Mouse (Mus musculus): ENCODE measurements around the gene Col7a1. TPM values are rescaled to one million over a fixed set of nuclear protein-coding genes. Genes with fewer than 3 reads are reported as not detected.

The Col7a1 gene
- total RNA-seq (2014; rRNA removed) (1.7 and 4.5 TPM in 2 replicates), polyA plus RNA-seq (2015; fragmentation: Nextera tagmentation; extraction: Ambion mirVana) (0.71 and 1.5 TPM in 2 replicates)

GRCm38 (mm10) chr9:108953081-108953636, at the start of gene Col7a1:
Col7a1 (plus strand) TSS chr9:108953586.
- Histone ChIP-seq H3K9me3 (ENCODE audit: low read length) (no peaks in the 10 kb centered on the region), H3K27me3 (ENCODE audit: insufficient read depth, low read length) (peaks cover 15% of the 10 kb centered on the region), H3K4me2 (ENCODE audit: low read depth, low read length, poor library complexity, severe bottlenecking) (no peak within 1 kb of the TSS), H3K4me1 (ENCODE audit: insufficient read depth, low read length) (no peaks in the 10 kb centered on the region), H3K4me3 (ENCODE audit: low read depth, low read length) (no peak within 1 kb of the TSS), H3K36me3 (ENCODE audit: insufficient read depth, low read length) (peaks cover 23% of the 10 kb centered on the region), H3K9ac (replicated peaks; ENCODE audit: low read length, poor library complexity, severe bottlenecking) (no peak within 1 kb of the TSS), H3K27ac (ENCODE audit: low read depth, low read length) (no peak within 1 kb of the TSS)
- 7% methylated on average over 15 of the region's 15 CpGs for WGBS
- no peak for TF ChIP-seq CTCF (IDR thresholded peaks at IDR 0.05)
- ATAC-seq (ENCODE audit: low FRiP score) (no peak), DNase-seq (ENCODE audit: low spot score) (no peak)

- ATAC-seq (ENCODE audit: low FRiP score), result no peak
- WGBS, result 68% methylated on average over 6 of the region's 6 CpGs
Measured at GRCm38 (mm10) chr9:108912308-108912707, 41.1 kb upstream of the Col7a1 start.

GRCm38 (mm10) chr9:108913161-108913560, 40.2 kb upstream of the Col7a1 start:
- Histone ChIP-seq H3K4me2 (ENCODE audit: low read depth, low read length, poor library complexity, severe bottlenecking) (no peak overlapping the region), H3K27ac (ENCODE audit: low read depth, low read length) (no peak overlapping the region), H3K4me3 (ENCODE audit: low read depth, low read length) (no peak overlapping the region), H3K9ac (replicated peaks; ENCODE audit: low read length, poor library complexity, severe bottlenecking) (no peak overlapping the region), H3K4me1 (ENCODE audit: insufficient read depth, low read length) (no peaks in the 10 kb centered on the region), H3K36me3 (ENCODE audit: insufficient read depth, low read length) (no peaks in the 10 kb centered on the region), H3K9me3 (ENCODE audit: low read length) (no peaks in the 10 kb centered on the region), H3K27me3 (ENCODE audit: insufficient read depth, low read length) (no peaks in the 10 kb centered on the region)
- WGBS, result 85% methylated on average over 7 of the region's 7 CpGs
- ATAC-seq (ENCODE audit: low FRiP score) (no peak), DNase-seq (ENCODE audit: low spot score) (no peak)
- TF ChIP-seq CTCF (IDR thresholded peaks at IDR 0.05), result no peak

More at GRCm38 (mm10) chr9:108912308-108912707, 41.1 kb upstream of the Col7a1 start:
- Histone ChIP-seq H3K4me2 (ENCODE audit: low read depth, low read length, poor library complexity, severe bottlenecking) (no peak overlapping the region), H3K4me1 (ENCODE audit: insufficient read depth, low read length) (no peaks in the 10 kb centered on the region), H3K9ac (replicated peaks; ENCODE audit: low read length, poor library complexity, severe bottlenecking) (no peak overlapping the region), H3K27ac (ENCODE audit: low read depth, low read length) (no peak overlapping the region), H3K36me3 (ENCODE audit: insufficient read depth, low read length) (no peaks in the 10 kb centered on the region), H3K4me3 (ENCODE audit: low read depth, low read length) (no peak overlapping the region), H3K27me3 (ENCODE audit: insufficient read depth, low read length) (no peaks in the 10 kb centered on the region), H3K9me3 (ENCODE audit: low read length) (no peaks in the 10 kb centered on the region)
- TF ChIP-seq CTCF (IDR thresholded peaks at IDR 0.05), result no peak
- DNase-seq (ENCODE audit: low spot score), result no peak

GRCm38 (mm10) chr9:108913621-108914020, 39.8 kb upstream of the Col7a1 start:
- H3K9ac ChIP-seq (replicated peaks; ENCODE audit: low read length, poor library complexity, severe bottlenecking), result no peak overlapping the region
- H3K4me3 ChIP-seq (ENCODE audit: low read depth, low read length), result no peak overlapping the region
- H3K4me2 ChIP-seq (ENCODE audit: low read depth, low read length, poor library complexity, severe bottlenecking), result no peak overlapping the region
- H3K36me3 ChIP-seq (ENCODE audit: insufficient read depth, low read length), result no peaks in the 10 kb centered on the region
- H3K27me3 ChIP-seq (ENCODE audit: insufficient read depth, low read length), result no peaks in the 10 kb centered on the region
- no peak overlapping the region for H3K27ac ChIP-seq (ENCODE audit: low read depth, low read length)
- WGBS, result 73% methylated on average over 10 of the region's 10 CpGs
- no peaks in the 10 kb centered on the region for H3K9me3 ChIP-seq (ENCODE audit: low read length)
- ATAC-seq (ENCODE audit: low FRiP score) (no peak), DNase-seq (ENCODE audit: low spot score) (peak; percentile 30)
- TF ChIP-seq CTCF (IDR thresholded peaks at IDR 0.05), result no peak
- H3K4me1 ChIP-seq (ENCODE audit: insufficient read depth, low read length), result no peaks in the 10 kb centered on the region

- no peak within 1 kb of the TSS for H3K4me3 ChIP-seq (ENCODE audit: low read depth, low read length)
- no peaks in the 10 kb centered on the region for H3K27me3 ChIP-seq (ENCODE audit: insufficient read depth, low read length)
- peak; percentile 89 for DNase-seq (ENCODE audit: low spot score)
- no peak for TF ChIP-seq CTCF (IDR thresholded peaks at IDR 0.05)
- H3K4me2 ChIP-seq (ENCODE audit: low read depth, low read length, poor library complexity, severe bottlenecking), result no peak within 1 kb of the TSS
- H3K9ac ChIP-seq (replicated peaks; ENCODE audit: low read length, poor library complexity, severe bottlenecking), result no peak within 1 kb of the TSS
- no peaks in the 10 kb centered on the region for H3K4me1 ChIP-seq (ENCODE audit: insufficient read depth, low read length)
- no peaks in the 10 kb centered on the region for H3K36me3 ChIP-seq (ENCODE audit: insufficient read depth, low read length)
- peak; percentile 90 for ATAC-seq (ENCODE audit: low FRiP score)
- no peaks in the 10 kb centered on the region for H3K9me3 ChIP-seq (ENCODE audit: low read length)
- 68% methylated on average over 6 of the region's 6 CpGs for WGBS
- H3K27ac ChIP-seq (ENCODE audit: low read depth, low read length), result no peak within 1 kb of the TSS
Measured at GRCm38 (mm10) chr9:108914491-108914890, 38.9 kb upstream of the Col7a1 start, which contains the start of gene Tmem89. Tmem89 (plus strand) TSS chr9:108914619.

- WGBS, result 84% methylated on average over 8 of the region's 8 CpGs
- no peak overlapping the region for H3K9ac ChIP-seq (replicated peaks; ENCODE audit: low read length, poor library complexity, severe bottlenecking)
- DNase-seq (ENCODE audit: low spot score) (no peak), ATAC-seq (ENCODE audit: low FRiP score) (no peak)
- no peak for TF ChIP-seq CTCF (IDR thresholded peaks at IDR 0.05)
- H3K4me1 ChIP-seq (ENCODE audit: insufficient read depth, low read length), result no peaks in the 10 kb centered on the region
- no peak overlapping the region for H3K4me2 ChIP-seq (ENCODE audit: low read depth, low read length, poor library complexity, severe bottlenecking)
- no peaks in the 10 kb centered on the region for H3K27me3 ChIP-seq (ENCODE audit: insufficient read depth, low read length)
- H3K4me3 ChIP-seq (ENCODE audit: low read depth, low read length), result no peak overlapping the region
- no peaks in the 10 kb centered on the region for H3K36me3 ChIP-seq (ENCODE audit: insufficient read depth, low read length)
- no peak overlapping the region for H3K27ac ChIP-seq (ENCODE audit: low read depth, low read length)
- no peaks in the 10 kb centered on the region for H3K9me3 ChIP-seq (ENCODE audit: low read length)
Measured at GRCm38 (mm10) chr9:108925897-108926296, 27.5 kb upstream of the Col7a1 start.
